Mouse (Mus musculus): ENCODE data around the gene Mgea5.

The Mgea5 gene

GRCm38 (mm10) chr19:45796061-45796556, 12.5 kb upstream of the Mgea5 start:
- DNase-seq (ENCODE audit: low spot score in 2 of 2): no peak

GRCm38 (mm10) chr19:45795406-45795944, 11.8 kb upstream of the Mgea5 start:
- DNase-seq (ENCODE audit: low spot score in 2 of 2): no peak

GRCm38 (mm10) chr19:45794718-45795117, 11.1 kb upstream of the Mgea5 start:
- no peak for DNase-seq (ENCODE audit: low spot score in 2 of 2)

GRCm38 (mm10) chr19:45792404-45792803, 8.8 kb upstream of the Mgea5 start:
- DNase-seq (ENCODE audit: low spot score in 2 of 2): no peak

- DNase-seq (ENCODE audit: low spot score in 2 of 2): no peak
Measured at GRCm38 (mm10) chr19:45789888-45790874, 6.5 kb upstream of the Mgea5 start.

GRCm38 (mm10) chr19:45789365-45789764, 5.7 kb upstream of the Mgea5 start:
- DNase-seq (ENCODE audit: low spot score in 2 of 2): no peak

GRCm38 (mm10) chr19:45788337-45788736, 4.7 kb upstream of the Mgea5 start:
- no peak for DNase-seq (ENCODE audit: low spot score in 2 of 2)

- DNase-seq (ENCODE audit: low spot score in 2 of 2): no peak
Measured at GRCm38 (mm10) chr19:45787450-45787849, 3.8 kb upstream of the Mgea5 start.

- DNase-seq (ENCODE audit: low spot score in 2 of 2): no peak
Measured at GRCm38 (mm10) chr19:45785470-45785869, 1.8 kb upstream of the Mgea5 start.

- DNase-seq (ENCODE audit: low spot score in 2 of 2): no peak
Measured at GRCm38 (mm10) chr19:45783933-45784576, 418 bp upstream of the Mgea5 start.

GRCm38 (mm10) chr19:45782315-45783001, 1.2 kb downstream of the Mgea5 start:
- DNase-seq (ENCODE audit: low spot score in 2 of 2): peak; percentile 37 to 52

- DNase-seq (ENCODE audit: low spot score in 2 of 2): no peak
Measured at GRCm38 (mm10) chr19:45781676-45782075, 2.0 kb downstream of the Mgea5 start.

GRCm38 (mm10) chr19:45780350-45780915, 3.2 kb downstream of the Mgea5 start:
- DNase-seq (ENCODE audit: low spot score in 2 of 2): no peak

GRCm38 (mm10) chr19:45775486-45775885, 8.2 kb downstream of the Mgea5 start:
- DNase-seq (ENCODE audit: low spot score in 2 of 2): no peak

- DNase-seq (ENCODE audit: low spot score in 2 of 2): no peak
Measured at GRCm38 (mm10) chr19:45771501-45771900, 12.1 kb downstream of the Mgea5 start.

GRCm38 (mm10) chr19:45760810-45761209, 22.8 kb downstream of the Mgea5 start:
- DNase-seq (ENCODE audit: low spot score in 2 of 2): no peak

GRCm38 (mm10) chr19:45758671-45759070, 25.0 kb downstream of the Mgea5 start:
- no peak for DNase-seq (ENCODE audit: low spot score in 2 of 2)

- DNase-seq (ENCODE audit: low spot score in 2 of 2): no peak
Measured at GRCm38 (mm10) chr19:45753551-45753950, 30.1 kb downstream of the Mgea5 start.

- no peak for DNase-seq (ENCODE audit: low spot score in 2 of 2)
Measured at GRCm38 (mm10) chr19:45751881-45752280, 31.8 kb downstream of the Mgea5 start.

GRCm38 (mm10) chr19:45749243-45750043, 34.2 kb downstream of the Mgea5 start, which contains the start of gene Npm3:
Gene Npm3 (minus strand): TSS chr19:45749591.
- peak; percentile 60 to 61 for DNase-seq (ENCODE audit: low spot score in 2 of 2)
